Mouse (Mus musculus) liver, embryonic 14.5 days (tissue): ENCODE results near the gene Rbm47. TPM values are rescaled to one million over a fixed set of nuclear protein-coding genes. Genes with fewer than 3 reads are reported as not detected.

Source experiments
- ATAC-seq: fragments of 200-750 bp; cut with Nextera tagmentation; 2 replicates; pipeline ENCODE4 v1.8.0; 2017; ENCODE audit warnings: moderate number of reproducible peaks, mild to moderate bottlenecking, moderate library complexity; ENCODE audit not compliant: insufficient read depth
- DNase-seq, 3 experiments: peaks; one replicate each; pipeline ENCODE4 v3.0.0-alpha.2; 2012 to 2013; ENCODE audit warnings: low read depth in 3 of 3, low spot score in 3 of 3
- H3K27ac ChIP-seq: fragments of 300-500 bp; sonication (generic); 2 replicates; pipeline ENCODE4 v1.5.1; 2014; ENCODE audit warnings: moderate library complexity, mild to moderate bottlenecking, control low read depth, inconsistent platforms
- H3K27me3 ChIP-seq: fragments of 300-500 bp; sonication (generic); 2 replicates; pipeline ENCODE4 v1.6.1; 2014; ENCODE audit warnings: mild to moderate bottlenecking, low read length, moderate library complexity; ENCODE audit not compliant: control insufficient read depth, insufficient read depth
- H3K36me3 ChIP-seq: fragments of 300-500 bp; sonication (generic); replicated peaks from 2 replicates; pipeline ENCODE4 v1.6.1; 2014; ENCODE audit warnings: low read depth; ENCODE audit not compliant: control insufficient read depth, insufficient read depth
- H3K4me1 ChIP-seq, 2 experiments: fragments of 200-500 bp in 1 of 2; fragments of 300-500 bp in 1 of 2; sonication (generic) in 1 of 2; replicated peaks; 2 replicates each; pipeline ENCODE4 v1.6.1; 2012 to 2014; ENCODE audit warnings: antibody characterized with exemption in 1 of 2, inconsistent platforms in 1 of 2, low read length in 1 of 2; ENCODE audit not compliant: control insufficient read depth in 2 of 2, insufficient read depth in 2 of 2
- H3K4me2 ChIP-seq: fragments of 300-500 bp; sonication (generic); 2 replicates; pipeline ENCODE4 v1.6.1; 2014; ENCODE audit warnings: low read depth, mild to moderate bottlenecking, control low read depth, moderate library complexity
- H3K4me3 ChIP-seq, 2 experiments: fragments of 200-500 bp in 1 of 2; fragments of 300-500 bp in 1 of 2; sonication (generic) in 1 of 2; 2 replicates each; pipeline ENCODE4 v1.5.1; 2012 to 2014; ENCODE audit warnings: low read depth in 2 of 2, low read length in 2 of 2, mild to moderate bottlenecking in 2 of 2, control low read depth in 1 of 2, inconsistent platforms in 1 of 2, moderate library complexity in 1 of 2; ENCODE audit not compliant: insufficient read depth in 1 of 2
- H3K9ac ChIP-seq: fragments of 300-500 bp; sonication (generic); replicated peaks from 2 replicates; pipeline ENCODE4 v1.6.1; 2014; ENCODE audit warnings: mild to moderate bottlenecking, control low read depth, moderate library complexity
- H3K9me3 ChIP-seq: fragments of 300-500 bp; sonication (generic); 2 replicates; pipeline ENCODE4 v1.6.1; 2016; ENCODE audit warnings: low read length, mixed read lengths; ENCODE audit not compliant: control insufficient read depth
- CTCF ChIP-seq: IDR thresholded peaks from 2 replicates; pipeline ENCODE4 v1.5.1; 2016; ENCODE audit warnings: antibody characterized with exemption, low read depth, control low read depth
- EP300 ChIP-seq: IDR thresholded peaks from 2 replicates; pipeline ENCODE4 v1.6.1; 2016; ENCODE audit warnings: antibody characterized with exemption, low read depth
- WGBS: fragments of 180-500 bp; shearing (Covaris S2); extraction: QIAGEN DNeasy Blood & Tissue Kit; methylation state at CpG from one replicate; pipeline ENCODE4 v1.1.7; 2014; ENCODE audit not compliant: insufficient replicate concordance; 5-methylcytosine and 5-hydroxymethylcytosine counted together
- microRNA-seq: library from miRNA; unstranded; fragments of <30 nt; microRNA quantifications from one replicate; pipeline ENCODE4, GENCODE M21; 2016
- polyA plus RNA-seq, 2 experiments: library from polyadenylated mRNA; depleted of rRNA in 1 of 2; stranded (reverse) in 1 of 2; unstranded in 1 of 2; fragments of >200 nt; fragmentation: Nextera tagmentation in 1 of 2; extraction: Ambion mirVana in 1 of 2; gene quantifications; 2 replicates each; pipeline versions ENCODE4 v1.2.1 to v1.2.3; 2012 to 2014

Rbm47 gene
- polyA plus RNA-seq, 2 experiments, result 3.1 to 7.7 TPM

GRCm38 (mm10) chr5:65968004-65968403, 204.9 kb downstream of the Rbm47 start:
- H3K9ac ChIP-seq, result no peak overlapping the region
- no peaks in the 10 kb centered on the region for H3K9me3 ChIP-seq
- H3K4me1 ChIP-seq, result no peaks in the 10 kb centered on the region
- H3K27ac ChIP-seq, result no peak overlapping the region
- ATAC-seq (no peak), DNase-seq (no peak)
- WGBS, result 69% methylated on average over 3 of the region's 3 CpGs
- no peak for TF ChIP-seq EP300
- TF ChIP-seq CTCF, result no peak
- H3K36me3 ChIP-seq, result no peaks in the 10 kb centered on the region
- no peak overlapping the region for H3K4me2 ChIP-seq
- H3K4me3 ChIP-seq, result no peak overlapping the region
- H3K27me3 ChIP-seq, result no peaks in the 10 kb centered on the region

DNA sequence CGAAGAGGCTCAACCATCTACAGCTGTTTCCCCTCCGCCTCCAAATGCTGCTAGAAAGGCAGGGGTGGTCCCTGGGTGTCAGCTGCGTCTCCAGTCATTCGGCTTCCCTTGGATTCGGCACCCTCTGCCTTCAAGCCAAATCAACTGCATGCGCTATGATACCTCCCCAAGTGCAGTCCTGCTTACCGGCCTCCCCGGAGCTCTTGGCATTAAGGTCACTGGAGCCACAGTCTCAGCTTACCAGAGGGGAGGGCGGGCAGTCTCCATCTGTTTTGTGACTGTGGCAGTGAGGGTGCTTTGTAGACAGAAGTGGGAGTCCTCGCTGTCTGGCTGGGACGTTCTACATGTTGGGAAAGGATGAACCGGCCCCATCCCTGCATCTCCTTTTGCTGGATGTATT, 205.8 kb downstream of the Rbm47 start:
- no peaks in the 10 kb centered on the region for H3K9me3 ChIP-seq
- no peak for DNase-seq
- no peak overlapping the region for H3K9ac ChIP-seq
- TF ChIP-seq CTCF (no peak), EP300 (no peak)
- 54% methylated on average over 12 of the region's 12 CpGs for WGBS
- ATAC-seq, result no peak
- no peak overlapping the region for H3K27ac ChIP-seq
- H3K4me1 ChIP-seq, result no peaks in the 10 kb centered on the region
- H3K4me2 ChIP-seq, result no peak overlapping the region
- H3K36me3 ChIP-seq, result no peaks in the 10 kb centered on the region
- H3K4me3 ChIP-seq, result no peak overlapping the region
- H3K27me3 ChIP-seq, result no peaks in the 10 kb centered on the region

Small RNA genes within 50 kb of the gene (microRNA-seq; reads per million reads assigned to microRNA genes)
- gene Gm25952, result not detected

Other genes starting within 250 kb of the Rbm47 start
- gene Chrna9, start 238.2 kb downstream of the Rbm47 start, polyA plus RNA-seq (2012; rRNA removed), result not detected in 2 replicates
- gene Chrna9, start 238.2 kb downstream of the Rbm47 start, polyA plus RNA-seq (2014; fragmentation: Nextera tagmentation; extraction: Ambion mirVana), result not detected in 2 replicates
- 0.02 and 0.05 TPM in 2 replicates for gene 9130230L23Rik, start 168.8 kb downstream of the Rbm47 start, polyA plus RNA-seq (2012; rRNA removed)
- not detected in 2 replicates for gene 9130230L23Rik, start 168.8 kb downstream of the Rbm47 start, polyA plus RNA-seq (2014; fragmentation: Nextera tagmentation; extraction: Ambion mirVana)
- 0.02 and 0.04 TPM in 2 replicates for gene Nsun7, start 86.8 kb upstream of the Rbm47 start, polyA plus RNA-seq (2012; rRNA removed)
- not detected in 2 replicates for gene Nsun7, start 86.8 kb upstream of the Rbm47 start, polyA plus RNA-seq (2014; fragmentation: Nextera tagmentation; extraction: Ambion mirVana)